Mouse (Mus musculus) adipocyte (in vitro differentiated cells): ENCODE data around the gene Fcho2.

Experiments used
- DNase-seq: peaks from one replicate; pipeline ENCODE4 v3.0.0-alpha.2; 2016; ENCODE audit warnings: low spot score

Fcho2 gene

DNA sequence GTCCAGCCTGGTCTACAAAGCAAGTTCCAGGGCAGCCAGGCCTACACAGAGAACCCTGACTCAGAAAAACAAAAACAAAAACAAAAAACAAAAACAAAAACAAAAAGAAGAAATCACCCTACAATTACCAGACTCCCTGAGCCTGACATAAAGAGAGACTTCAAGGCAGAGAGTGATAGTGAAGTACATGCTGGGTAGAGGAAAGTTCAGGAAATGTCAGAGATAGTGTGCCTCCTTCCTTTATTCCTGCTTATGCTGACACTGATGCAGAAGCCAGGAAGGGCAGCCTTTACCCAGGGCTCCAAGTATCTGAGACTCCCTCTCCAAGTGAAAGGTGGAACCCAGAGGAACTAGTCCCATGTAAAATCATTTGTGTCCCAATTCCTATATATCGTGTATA lies 10.8 kb downstream of the Fcho2 start:
- no peak for DNase-seq

DNA sequence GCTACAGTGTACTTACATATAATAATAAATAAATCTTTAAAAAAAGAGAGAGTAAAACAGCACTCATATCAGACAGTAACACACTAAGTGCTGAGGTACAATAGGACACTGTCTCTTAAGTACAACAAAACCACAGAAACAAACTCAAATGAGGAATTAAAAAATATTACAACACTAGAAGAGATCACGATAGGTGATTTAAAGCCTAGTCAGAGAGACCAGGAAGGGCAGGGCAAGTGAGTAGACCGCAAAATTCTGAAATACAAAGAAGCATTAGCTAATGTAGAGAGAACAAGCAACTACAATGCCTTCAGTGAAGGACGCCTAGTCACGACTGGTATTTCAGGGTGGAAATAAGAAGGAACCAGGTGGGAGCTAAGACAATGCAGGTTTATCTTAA lies 11.6 kb downstream of the Fcho2 start:
- DNase-seq: no peak

DNA sequence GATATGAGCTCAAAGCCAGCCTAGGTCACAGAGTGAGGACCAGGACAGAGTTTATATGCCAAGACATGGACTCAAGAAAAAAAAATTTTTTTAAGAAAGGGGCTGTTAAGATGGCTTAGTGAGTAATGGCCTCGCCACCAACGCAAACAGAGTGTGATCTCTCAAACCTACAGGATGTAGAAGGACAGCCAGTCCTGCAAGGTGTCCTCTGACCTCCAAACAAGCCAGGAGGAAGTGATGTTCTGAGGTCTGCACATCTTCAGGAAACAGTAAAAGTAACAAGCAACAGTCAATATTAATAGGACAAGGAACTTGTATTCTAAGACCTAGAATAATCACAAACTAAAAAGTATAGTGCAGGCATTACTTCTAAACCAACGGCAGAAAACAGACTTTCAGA lies 12.3 kb downstream of the Fcho2 start:
- no peak for DNase-seq

DNA sequence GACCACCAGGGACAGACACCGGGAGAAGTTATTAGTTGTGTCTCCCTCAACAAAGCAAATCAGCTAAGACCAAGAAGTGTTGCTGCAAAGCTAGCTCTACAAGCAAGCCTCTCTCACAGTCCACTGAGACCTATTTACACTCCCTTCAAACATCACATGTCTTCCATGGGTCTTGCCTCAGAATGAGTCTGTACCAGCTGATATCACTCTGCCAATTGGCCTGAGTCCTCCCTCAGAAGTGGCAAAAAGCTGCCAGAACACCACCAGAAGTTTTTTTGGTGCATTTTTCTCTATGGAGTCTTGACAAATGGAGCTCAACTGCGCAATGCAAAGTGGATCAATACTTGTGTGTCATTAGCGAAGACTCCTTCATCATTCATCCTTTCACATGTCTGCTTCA lies 19.7 kb downstream of the Fcho2 start:
- peak; percentile 55 for DNase-seq

DNA sequence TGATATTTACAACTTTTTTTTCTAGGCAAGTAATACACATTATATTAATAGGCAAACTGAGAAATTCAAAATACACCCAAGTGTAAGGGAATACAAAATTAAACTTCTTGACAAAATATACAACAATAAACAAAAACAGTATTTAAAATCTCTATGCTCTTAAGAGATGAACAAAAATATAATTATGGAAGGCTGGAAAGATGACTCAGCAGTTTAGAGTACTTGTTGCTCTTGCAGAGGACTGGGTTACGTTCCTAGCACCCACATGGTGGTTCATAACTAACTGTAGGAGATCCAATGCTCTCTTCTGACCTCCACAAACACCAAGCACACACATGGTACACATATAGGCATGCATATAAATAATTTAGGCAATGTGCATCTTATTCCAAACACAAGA lies 22.4 kb downstream of the Fcho2 start:
- DNase-seq: no peak

DNA sequence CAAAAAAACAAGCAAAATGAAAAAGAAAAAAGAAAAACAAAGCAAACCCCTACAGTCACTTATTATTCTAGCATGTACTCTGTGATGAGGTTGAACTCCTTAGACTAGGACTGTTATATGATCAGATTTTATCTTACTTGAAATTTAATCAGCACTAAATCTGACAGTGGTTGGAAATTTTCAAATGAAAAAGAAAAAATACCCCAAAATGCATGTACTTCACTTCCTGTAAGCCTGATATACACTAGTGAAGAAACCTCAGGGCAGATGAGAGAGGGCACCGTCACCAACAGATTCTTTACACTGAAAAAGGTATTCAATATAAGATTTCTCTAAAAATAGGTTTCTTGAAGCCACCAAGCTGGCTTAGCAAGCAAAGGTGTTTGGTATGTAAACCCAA lies 23.6 kb downstream of the Fcho2 start:
- DNase-seq: no peak

DNA sequence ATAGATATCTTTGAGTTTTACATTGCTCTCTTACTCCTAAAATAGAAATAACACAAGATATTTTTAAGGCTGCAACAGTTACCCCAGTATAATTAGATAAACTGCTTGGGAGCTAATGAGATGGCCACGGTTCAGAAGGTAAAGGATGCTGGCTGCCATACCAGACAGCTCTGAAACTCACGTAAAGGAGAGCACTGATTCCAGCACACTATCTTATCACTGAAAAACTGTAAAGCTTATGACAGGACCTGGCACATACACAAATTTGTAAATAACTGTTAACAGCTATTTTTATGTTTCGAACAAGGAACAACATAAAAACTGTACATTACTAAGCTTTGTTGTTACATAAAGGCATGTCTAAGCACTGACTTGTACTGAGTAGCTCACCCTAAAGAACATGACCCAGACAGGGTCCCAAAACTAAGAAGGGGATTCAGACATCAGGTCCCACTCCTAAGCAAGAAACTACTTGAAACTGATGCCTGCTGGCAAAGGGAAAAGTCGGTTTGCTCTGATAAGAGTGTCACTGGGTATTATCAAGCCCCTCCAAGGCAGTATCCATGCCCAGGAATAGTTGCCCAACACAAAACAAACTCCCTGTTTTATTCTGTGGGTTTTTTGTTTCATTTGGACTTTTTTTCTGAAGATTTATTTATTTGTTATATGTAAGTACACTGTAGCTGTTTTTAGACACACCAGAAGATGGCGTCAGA lies 28.1 kb downstream of the Fcho2 start:
- DNase-seq: no peak

DNA sequence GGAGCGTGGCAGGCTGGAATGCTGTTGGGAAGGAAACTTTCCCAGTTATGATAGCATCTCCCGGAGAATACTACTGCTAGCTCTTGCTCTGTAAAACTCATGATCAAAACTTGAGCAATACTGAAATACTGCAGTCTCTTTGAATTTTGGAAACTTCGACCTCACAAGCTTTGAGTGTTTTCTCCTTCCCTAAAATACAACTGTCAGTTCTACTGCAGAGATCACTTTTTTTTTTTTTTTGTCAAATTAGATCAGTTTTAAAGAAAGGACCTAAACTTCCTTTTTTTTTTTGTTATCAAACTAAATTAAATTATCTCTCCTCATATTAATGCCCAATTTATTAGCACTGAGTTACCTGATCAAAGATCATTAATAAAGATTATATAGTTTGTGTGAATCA lies 37.3 kb downstream of the Fcho2 start:
- DNase-seq: no peak

DNA sequence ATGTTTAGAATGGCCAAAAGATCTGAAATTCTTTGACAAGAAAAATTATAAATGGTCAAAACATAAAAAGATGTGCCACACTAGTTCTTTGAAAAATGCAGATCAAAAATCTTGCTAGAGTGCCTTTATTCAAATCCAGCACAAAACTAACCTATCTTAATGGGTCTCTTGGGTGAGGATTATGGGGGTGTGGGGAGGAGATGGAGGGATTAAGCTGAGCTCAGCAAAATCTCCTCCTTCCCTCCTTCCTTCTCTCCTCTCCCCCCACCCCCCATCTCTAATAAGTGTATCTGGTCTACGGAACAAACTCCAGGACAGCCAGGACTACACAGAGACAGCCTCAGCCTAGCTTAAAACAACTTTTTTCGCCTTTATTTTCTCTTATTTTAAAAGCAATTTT lies 43.8 kb downstream of the Fcho2 start:
- no peak for DNase-seq

DNA sequence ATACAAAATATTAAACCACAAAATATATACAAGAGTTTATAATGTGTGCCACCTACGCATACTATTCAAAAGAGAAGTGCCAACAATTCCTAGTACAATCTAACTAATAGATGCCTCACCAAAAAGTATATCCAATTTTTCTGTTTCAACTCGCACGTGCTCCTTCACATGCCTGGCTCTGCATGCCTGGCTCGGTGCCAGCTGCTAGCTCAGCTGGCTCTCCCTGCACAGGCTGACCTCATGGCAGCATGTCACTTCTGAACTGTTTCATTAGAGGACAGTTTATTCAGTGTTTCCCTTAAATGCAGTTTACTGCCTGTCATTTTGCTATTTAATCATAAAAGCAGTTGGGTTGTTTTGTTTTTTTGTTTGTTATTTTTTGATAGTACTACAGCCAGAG lies 46.9 kb downstream of the Fcho2 start:
- DNase-seq: peak; percentile 89

DNA sequence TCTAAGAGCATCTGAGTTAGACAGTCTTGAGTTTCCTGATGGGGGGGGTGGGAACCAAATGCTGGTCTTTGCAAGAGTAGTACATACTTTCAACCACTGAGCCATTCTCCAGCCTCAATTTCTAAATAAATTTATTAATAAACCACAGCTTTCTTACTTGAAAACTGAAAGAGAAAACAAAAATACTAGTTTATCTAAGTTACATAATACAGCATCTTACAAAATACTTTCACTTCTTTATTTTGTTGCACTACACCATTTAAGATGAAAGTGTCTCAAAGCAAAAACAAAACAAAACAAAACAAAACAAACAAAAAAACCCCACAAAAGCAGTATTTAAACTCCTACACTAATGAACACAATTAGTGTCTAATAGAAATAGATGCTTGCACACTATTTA lies 53.5 kb downstream of the Fcho2 start:
- no peak for DNase-seq

DNA sequence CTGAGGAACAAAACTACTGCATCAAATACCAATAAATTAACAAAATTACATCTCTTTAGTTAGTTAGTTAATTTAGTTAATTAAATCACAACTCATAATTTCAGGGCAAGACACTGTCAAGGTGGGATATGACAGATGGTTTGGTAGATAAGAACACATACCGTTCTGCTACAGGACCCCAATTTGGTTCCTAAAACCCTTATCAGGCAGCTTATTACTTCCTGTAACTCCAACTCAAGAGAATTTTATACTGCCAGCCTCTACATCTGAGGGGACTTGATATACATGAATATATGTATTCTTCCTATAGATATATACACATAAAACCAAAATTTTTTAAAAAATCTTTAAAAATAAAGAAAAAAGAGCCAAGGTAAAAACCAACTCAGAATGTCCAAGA lies 59.4 kb downstream of the Fcho2 start:
- no peak for DNase-seq

DNA sequence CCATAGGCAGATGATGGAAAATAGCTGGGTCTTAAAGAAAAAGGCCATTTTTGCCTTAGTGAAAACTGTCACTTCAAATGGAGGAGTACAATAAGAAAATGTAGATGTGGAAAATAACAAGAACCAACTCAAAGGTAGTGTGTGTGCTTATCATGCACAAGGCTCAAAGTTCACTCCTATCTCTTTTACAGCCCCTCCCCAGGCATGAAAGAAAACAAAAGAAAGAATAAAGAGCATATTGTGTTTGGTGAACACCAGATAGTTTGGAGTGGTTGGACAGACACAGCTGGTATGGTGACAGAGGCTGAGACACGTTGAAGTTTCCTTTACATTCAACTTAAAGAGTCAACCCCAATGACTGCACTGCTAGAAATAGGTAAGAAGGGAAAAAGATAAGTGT lies 70.6 kb downstream of the Fcho2 start:
- no peak for DNase-seq

DNA sequence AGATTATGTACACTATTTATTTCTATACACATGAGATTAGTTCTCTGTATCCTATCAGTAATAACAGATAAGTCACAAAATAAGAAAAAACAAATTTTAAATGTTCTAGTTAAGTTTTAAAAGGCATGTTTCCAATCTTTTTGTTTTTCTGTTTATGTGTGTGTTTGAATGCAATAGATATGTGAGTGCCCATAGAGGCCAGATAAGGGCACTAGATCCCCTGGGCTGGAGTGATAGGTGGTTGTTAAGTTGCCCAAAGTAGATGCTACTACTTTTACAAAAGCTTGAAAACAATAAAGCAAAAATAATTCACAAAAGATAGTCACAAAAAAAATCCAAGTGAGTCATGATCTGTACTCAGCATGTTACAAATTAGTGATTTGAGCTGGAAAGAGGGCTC lies 71.4 kb downstream of the Fcho2 start:
- no peak for DNase-seq

DNA sequence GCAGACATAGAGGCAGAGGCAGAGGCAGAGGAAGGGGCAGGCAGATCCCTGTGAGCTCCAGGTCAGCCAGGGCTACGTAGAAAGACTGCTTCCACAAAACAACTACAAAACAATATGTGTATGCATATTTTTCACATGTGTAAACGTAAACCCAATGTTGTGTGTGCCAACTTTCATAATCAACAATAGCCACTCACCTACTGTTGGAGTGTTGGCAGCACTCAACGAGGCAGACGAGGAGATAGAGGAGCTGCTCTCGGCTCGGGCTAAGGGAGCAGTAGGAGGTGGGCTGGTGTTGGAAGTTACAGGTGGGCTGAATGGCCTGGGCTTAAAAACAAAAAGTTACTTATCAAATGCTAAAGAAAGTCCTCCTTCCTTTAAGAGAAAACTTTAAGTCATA lies 72.0 kb downstream of the Fcho2 start:
- DNase-seq: no peak

DNA sequence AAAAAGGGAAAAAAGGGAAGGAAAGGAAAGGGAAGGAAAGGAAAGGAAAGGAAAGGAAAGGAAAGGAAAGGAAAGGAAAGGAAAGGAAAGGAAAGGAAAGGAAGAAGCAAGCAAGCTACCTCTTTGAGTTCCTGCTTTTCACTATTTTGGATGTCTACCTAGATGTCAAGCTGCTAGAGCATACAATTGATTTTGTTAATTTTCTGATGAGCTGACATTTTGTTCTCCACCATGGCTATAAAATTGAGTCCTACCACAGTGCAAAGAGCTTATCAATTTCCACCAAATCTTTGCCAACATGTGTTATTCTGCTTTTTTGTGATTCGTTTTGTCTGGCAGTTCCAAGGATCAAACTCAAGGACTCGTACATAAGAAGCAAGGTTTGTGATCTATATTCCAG lies 77.0 kb downstream of the Fcho2 start:
- no peak for DNase-seq

DNA sequence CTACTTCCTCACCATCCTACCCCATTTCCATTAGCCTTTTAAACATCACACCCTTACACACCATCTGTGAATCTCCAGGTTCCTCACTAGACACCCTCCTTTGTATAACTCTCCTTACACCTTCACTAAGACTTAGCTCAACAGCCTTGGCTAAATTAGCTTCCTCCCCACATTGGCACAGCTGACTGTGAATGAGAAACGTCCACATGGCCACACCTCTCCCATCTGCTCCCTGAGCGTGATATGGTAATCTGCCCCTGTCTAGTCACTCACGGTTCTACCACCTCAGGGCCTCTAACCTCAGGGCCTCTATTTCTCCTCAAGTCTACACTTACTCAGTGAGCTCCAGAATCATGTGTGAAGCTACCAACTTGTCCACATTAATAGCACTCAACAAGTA lies 82.0 kb downstream of the Fcho2 start:
- no peak for DNase-seq

DNA sequence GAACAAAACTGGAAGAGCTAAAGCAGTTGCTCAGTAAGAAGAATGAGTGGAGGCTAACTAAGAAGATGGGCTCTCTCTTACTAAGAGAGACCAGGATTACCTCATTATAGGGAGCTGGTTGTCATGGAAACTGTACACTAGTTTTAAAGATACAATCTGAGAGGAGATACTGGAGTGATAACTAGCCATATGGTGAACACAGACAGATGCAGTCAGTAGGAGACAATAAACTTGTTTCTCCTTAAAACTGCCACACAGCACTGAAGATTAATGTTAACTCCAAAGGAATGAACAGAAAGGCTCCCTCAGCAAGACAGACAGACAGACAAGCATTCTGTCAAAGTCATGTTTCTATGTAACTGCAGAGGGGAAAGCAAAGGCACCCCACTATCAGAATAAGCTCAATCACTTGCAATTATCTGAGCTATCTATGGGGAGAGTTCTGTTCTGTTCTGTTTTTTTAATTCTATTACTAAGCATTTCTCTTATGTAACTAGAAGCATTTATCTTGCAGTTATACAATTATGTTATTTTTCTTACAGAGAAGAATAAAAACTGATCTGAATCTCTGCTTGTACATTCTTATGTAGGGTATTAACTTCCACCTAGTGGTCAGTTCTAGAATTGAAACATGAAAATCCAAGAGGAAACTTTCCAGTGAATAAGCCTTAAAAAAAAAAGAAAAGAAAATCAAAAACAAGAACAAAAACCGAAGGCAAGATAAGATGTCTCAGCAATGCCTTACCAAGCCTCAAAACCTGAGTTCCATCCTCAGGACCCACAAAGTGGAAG lies 85.8 kb downstream of the Fcho2 start:
- DNase-seq: peak; percentile 65

DNA sequence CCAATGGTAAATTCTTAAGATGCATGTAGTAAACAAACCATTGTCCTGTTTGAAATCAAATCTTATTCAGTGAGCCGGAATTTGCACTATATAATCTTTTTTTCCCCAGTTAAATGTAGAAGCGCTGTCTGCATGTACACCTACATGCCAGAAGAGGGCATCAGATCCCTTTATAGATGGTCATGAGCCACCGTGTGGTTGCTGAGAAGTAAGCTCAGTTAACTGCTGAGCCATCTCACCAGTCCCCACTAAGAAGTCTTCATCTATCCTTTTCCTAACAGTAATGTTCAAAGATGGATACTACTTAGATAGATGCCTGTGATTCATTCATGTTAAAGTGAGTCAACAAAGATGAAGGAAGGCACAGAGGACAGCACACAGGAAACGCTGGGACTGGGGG lies 88.8 kb downstream of the Fcho2 start:
- DNase-seq: peak; percentile 8

DNA sequence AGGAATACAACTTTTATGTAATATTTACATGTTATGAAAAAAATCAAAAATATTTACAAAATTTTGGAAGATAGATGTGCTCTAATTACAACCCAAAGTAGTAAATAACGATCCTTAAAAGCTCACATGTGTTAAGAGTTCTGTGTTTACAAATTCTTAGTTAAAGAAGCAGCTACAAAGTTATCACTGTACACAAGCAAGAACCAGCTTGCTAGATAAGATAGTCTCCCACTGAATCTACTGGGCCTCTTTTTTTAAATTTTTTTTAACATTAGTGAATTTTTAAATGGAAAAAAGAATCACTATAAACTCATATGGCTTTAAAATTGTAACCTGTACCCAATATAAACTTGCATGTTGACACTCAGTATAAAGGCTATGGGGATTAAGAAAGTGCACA lies 91.8 kb downstream of the Fcho2 start:
- no peak for DNase-seq

DNA sequence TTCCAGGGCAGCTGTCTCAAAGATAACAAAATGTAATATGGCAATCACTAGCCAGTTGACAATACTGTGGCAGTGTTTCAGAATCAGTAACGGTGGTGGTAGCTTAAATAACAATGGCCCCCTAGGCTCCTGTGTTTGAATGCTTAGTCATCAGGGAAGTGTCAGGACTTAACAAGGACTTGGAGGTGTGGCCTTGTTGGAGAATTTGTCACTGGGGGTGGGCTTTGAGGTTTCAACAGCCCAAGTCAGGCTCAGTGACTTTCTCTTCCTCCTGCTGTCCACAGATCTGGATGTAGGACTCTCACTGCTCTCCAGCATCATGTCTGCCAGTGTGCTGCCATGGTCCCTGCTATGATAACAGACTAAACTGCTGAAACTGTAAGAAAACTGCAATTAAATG lies 93.0 kb downstream of the Fcho2 start:
- no peak for DNase-seq

DNA sequence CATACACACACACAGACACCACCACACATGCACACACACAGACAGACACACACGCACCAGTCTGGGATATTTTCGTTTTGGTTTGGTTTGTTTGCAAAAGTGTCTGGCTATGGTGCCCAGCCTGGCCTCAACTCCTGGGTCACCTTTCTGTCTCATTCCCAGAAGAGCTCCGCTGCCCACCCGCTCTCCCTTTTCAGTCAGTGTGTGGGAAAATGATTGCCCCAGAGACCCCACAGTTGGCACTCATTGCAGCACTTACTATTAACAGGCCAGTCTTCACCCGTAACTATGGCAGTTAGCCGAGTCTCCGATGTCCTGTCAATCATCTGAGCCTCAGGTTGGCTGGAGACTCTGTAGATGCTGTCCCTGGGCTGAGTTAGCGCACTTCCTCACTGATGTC lies 99.1 kb downstream of the Fcho2 start:
- DNase-seq: no peak

DNA sequence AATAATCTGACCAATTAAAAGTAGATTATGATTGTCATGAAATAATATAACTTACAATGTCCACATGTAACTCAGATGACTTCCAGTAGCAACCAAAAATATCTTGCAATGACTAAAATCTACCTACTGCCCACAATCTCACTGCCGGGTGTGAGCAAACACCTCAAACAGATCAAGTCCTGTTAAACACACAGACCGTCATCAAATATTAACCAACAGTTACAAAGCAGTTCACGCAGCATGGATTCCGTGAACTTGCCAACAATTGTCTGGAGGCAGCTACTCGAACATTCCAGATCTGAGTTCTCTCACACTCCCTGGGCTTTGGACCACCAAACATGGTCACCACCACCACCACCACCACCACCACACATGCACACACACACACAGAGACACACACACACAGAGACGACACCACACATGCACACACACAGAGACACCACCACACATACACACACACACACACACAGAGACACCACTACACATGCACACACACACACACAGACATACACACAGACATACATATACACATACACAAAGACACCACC lies 99.7 kb downstream of the Fcho2 start:
- DNase-seq: no peak

DNA sequence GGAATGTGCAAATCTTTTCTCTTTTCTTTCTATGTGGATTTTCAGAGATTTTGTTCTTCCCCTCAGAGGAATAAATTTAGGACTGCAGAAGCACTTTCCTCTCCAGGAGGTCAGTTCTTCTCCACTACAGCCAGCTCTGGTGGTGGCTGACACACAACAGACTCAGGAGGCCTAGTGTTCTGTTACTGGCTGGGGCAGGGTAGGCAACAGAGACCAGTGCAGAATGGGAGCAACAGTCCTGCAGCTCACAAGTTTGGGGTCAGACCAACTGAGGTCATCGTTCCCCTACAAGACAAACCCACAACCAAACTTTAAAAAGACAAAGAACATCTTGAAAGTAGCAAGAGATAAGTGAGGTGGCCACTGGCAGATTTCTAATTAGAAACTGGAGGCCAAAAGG lies 104.6 kb downstream of the Fcho2 start:
- no peak for DNase-seq
